Mouse (Mus musculus): ENCODE measurements around the gene Eno1.

DNA sequence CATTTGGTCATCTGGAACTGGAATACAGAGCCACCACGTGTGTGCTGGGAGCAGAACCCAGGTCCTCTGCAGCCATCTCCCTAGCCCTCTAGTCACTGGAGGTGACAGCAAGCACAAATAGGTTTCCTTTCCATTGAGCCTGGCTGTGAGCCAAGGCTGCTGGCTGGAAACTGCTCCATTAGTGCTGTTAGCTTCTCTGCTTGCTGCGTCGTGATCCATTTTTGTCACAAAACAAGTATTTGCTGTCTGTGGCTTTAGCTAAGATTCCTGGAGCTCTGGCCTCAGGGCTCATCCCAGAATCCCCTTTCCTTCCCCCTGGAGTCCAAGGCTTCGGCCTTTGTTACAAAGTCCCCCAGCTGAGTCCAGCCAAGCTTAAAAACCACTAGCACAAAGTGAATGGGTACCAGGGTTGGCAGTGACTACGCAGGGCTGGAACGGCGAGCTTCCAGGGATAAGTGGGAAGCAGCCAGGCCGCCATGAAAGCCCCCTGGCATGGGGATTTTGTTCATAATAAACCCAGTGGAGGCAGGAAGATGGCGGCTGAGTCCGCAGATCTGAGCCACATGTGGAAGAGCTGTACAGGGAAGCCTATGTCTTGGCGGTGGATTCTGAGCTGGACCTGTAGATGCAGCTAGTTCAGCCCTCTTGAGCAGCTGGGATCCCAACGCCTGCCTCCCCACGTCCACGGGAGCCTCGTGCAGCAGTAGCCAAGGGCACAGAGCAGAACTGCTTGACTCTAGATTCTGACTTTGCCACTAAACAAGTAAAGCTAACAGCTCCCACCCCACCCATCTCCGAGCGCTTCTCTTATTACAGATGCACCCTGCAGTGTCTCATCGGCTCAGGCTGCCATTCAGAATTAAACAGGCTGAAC, 14.3 kb downstream of the Eno1 start:
- TF ChIP-seq CTCF (IDR thresholded peaks at IDR 0.05; ENCODE audit: low read depth) (no peak), EP300 (IDR thresholded peaks at IDR 0.05; ENCODE audit: low read depth) (no peak)

Measured in liver, embryonic 14.5 days (tissue).